Mouse (Mus musculus): Measurements from ENCODE around the gene Lig3. TPM values are rescaled to one million over a fixed set of nuclear protein-coding genes. Genes with fewer than 3 reads are reported as not detected.

Lig3 gene
- polyA plus RNA-seq (2012; fragmentation: generic; extraction: Trizol), result 14.7 TPM
- long read RNA-seq, experiment 1, full-length matches to known transcripts, result 2 of 9 reads
- long read RNA-seq, experiment 1, partial matches to known transcripts, result 2 of 9 reads
- long read RNA-seq, experiment 1, other reads (novel, unspliced or antisense), result 5 of 9 reads
- long read RNA-seq, experiment 2, full-length matches to known transcripts, result 120 of 148 reads
- long read RNA-seq, experiment 2, partial matches to known transcripts, result 12 of 148 reads
- long read RNA-seq, experiment 2, other reads (novel, unspliced or antisense), result 16 of 148 reads

DNA sequence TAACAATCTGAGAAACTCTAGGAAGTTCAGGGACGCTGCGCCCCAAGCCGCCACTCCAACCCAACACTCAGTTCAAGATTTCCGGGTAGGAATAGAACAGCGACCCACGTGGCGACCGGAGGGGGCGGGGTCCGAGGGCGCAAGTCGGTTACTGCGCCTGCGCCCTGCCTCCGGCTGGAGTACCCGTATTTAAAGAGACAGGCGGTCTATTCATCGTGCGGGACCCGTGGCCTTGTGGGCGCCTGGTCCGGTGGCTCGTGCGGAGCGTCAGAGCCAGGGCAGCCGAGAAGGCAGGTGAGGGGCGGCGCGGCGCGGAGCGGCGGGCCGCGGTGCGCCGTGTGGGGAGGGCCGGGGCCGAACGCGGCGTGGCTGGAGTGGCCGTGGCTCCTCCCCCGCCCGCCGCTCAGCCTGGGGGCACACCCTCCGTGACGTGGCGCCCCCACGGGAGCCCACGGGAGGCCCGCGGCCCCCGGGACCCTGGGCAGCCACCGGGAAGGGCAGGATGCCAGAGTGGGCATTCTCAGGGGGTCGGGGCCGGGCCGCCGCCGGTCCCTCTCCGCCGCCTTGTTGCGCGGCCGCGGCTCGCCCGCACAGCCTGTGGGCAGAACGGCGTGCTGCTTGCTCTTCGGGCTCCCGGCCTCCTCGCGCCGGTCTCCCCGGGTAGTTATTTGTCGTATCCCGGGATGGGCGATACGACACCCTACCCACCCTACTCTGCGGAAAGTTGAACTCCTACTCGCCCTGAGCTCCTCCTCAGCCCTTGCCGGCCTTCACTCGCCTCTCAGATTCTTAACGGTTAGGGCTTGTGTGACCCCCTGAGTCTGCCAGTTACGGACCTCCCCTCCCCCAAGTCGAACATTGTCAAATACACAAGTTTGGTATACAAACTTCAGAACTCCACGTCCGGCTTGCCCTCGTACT lies at the start of gene Lig3:
TSS of gene Lig3 (plus strand) at position 126 of the 921 bp plus-strand sequence.
- Histone ChIP-seq H3K4me3 (ENCODE audit: insufficient read depth, poor library complexity, severe bottlenecking) (peak within 1 kb of the TSS; percentile 90), H3K79me3 (ENCODE audit: low read depth) (peaks cover 26% of the 10 kb centered on the region), H3K27me3 (ENCODE audit: control insufficient read depth, insufficient read depth, insufficient read length) (no peaks in the 10 kb centered on the region), H3ac (ENCODE audit: control insufficient read depth, insufficient read length, low read depth) (peak within 1 kb of the TSS; percentile 100), H3K36me3 (ENCODE audit: control insufficient read depth, insufficient read depth) (peaks cover 30% of the 10 kb centered on the region), H3K79me2 (ENCODE audit: control insufficient read depth, insufficient read depth) (peaks cover 58% of the 10 kb centered on the region)
- TF ChIP-seq MAX (IDR thresholded peaks at IDR 0.05), result peak; percentile 97
- TF ChIP-seq FOSL1 (IDR thresholded peaks at IDR 0.05; ENCODE audit: insufficient read depth, low read length, poor library complexity, severe bottlenecking), result no peak
- TF ChIP-seq MYOG (IDR thresholded peaks at IDR 0.05; ENCODE audit: control insufficient read depth, extremely low read depth, insufficient read length), result no peak
- TF ChIP-seq CTCF (IDR thresholded peaks at IDR 0.05; ENCODE audit: control insufficient read depth, insufficient read depth, insufficient read length), result no peak
- TF ChIP-seq MYOD1 (IDR thresholded peaks at IDR 0.05; ENCODE audit: control insufficient read depth, insufficient read length, low read depth), result no peak
- no peak for TF ChIP-seq CEBPB (IDR thresholded peaks at IDR 0.05; ENCODE audit: low read depth)
- TF ChIP-seq USF1 (IDR thresholded peaks at IDR 0.05; ENCODE audit: low read depth), result peak; percentile 80

DNA sequence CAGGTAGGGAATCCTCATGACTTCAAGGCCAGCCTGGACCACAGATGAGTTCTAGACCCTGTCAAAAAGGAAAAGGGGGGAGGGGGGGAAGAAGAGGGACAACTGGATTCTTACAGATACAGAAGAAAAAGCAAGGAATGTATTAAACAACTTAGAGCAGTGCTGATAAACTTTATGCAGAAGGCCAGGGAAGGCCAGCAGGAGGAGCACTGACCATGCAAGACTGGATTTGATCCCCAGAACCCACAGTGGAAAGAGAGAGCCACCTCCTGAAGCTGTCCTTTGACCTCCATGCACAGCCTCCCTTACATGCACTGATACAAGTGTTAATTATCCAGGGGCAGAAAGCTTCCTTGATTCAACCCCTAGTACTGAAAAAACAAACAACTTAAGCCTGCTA lies 46.7 kb upstream of the Lig3 start:
- no peaks in the 10 kb centered on the region for H3K36me3 ChIP-seq (ENCODE audit: control insufficient read depth, insufficient read depth)
- H3K79me3 ChIP-seq (ENCODE audit: low read depth), result no peaks in the 10 kb centered on the region
- no peak for TF ChIP-seq USF1 (IDR thresholded peaks at IDR 0.05; ENCODE audit: low read depth)
- TF ChIP-seq CTCF (IDR thresholded peaks at IDR 0.05; ENCODE audit: control insufficient read depth, insufficient read depth, insufficient read length), result no peak
- TF ChIP-seq FOSL1 (IDR thresholded peaks at IDR 0.05; ENCODE audit: insufficient read depth, low read length, poor library complexity, severe bottlenecking), result no peak
- TF ChIP-seq MAX (IDR thresholded peaks at IDR 0.05), result no peak
- TF ChIP-seq CEBPB (IDR thresholded peaks at IDR 0.05; ENCODE audit: low read depth), result no peak
- TF ChIP-seq MYOD1 (IDR thresholded peaks at IDR 0.05; ENCODE audit: control insufficient read depth, insufficient read length, low read depth), result no peak
- no peak for TF ChIP-seq MYOG (IDR thresholded peaks at IDR 0.05; ENCODE audit: control insufficient read depth, extremely low read depth, insufficient read length)
- no peaks in the 10 kb centered on the region for H3K79me2 ChIP-seq (ENCODE audit: control insufficient read depth, insufficient read depth)
- H3K4me3 ChIP-seq (ENCODE audit: insufficient read depth, poor library complexity, severe bottlenecking), result no peak overlapping the region
- no peak overlapping the region for H3ac ChIP-seq (ENCODE audit: control insufficient read depth, insufficient read length, low read depth)
- peaks cover 9% of the 10 kb centered on the region for H3K27me3 ChIP-seq (ENCODE audit: control insufficient read depth, insufficient read depth, insufficient read length)

DNA sequence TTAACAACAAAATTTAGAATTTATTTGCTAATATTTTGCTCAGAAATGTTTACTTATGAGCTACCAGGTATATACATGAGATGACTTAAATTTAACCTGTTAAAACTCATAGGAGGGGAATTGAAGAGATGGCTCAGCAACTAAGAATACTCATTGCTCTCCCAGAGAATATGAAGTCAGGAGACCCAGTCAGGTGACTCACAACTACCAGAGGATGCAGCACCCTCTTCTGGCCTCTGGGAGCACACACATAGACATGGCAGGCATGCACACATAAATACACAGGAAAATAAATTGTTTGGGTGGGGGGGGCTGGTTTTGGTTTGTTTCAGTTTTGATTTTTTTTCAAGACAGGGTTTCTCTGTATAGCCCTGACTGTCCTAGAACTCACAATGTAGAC lies 41.9 kb upstream of the Lig3 start:
- H3ac ChIP-seq (ENCODE audit: control insufficient read depth, insufficient read length, low read depth), result no peak overlapping the region
- TF ChIP-seq MYOD1 (IDR thresholded peaks at IDR 0.05; ENCODE audit: control insufficient read depth, insufficient read length, low read depth) (no peak), USF1 (IDR thresholded peaks at IDR 0.05; ENCODE audit: low read depth) (peak; percentile 7)
- H3K79me2 ChIP-seq (ENCODE audit: control insufficient read depth, insufficient read depth), result no peaks in the 10 kb centered on the region
- H3K4me3 ChIP-seq (ENCODE audit: insufficient read depth, poor library complexity, severe bottlenecking), result no peak overlapping the region
- no peaks in the 10 kb centered on the region for H3K36me3 ChIP-seq (ENCODE audit: control insufficient read depth, insufficient read depth)
- peaks cover 7% of the 10 kb centered on the region for H3K27me3 ChIP-seq (ENCODE audit: control insufficient read depth, insufficient read depth, insufficient read length)
- no peaks in the 10 kb centered on the region for H3K79me3 ChIP-seq (ENCODE audit: low read depth)

DNA sequence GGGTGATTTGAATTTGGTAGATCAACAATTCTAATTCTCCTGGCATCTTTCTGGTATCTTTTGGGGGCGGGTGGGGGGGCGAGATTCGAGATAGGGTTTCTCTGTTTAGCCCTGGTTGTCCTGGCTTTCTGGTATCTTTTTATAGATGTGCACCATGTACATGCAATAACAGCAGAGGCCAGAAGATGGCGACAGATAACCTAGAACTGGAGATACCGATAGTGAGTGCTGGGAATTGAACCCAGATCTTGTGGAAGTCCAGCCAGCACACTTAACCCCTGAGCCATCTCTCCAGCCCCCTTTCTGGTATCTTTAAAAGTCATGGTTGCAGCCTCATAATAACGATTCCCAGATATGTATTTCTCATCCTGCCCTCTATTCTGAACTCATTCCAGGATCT lies 34.8 kb upstream of the Lig3 start:
- Histone ChIP-seq H3K79me3 (ENCODE audit: low read depth) (no peaks in the 10 kb centered on the region), H3K27me3 (ENCODE audit: control insufficient read depth, insufficient read depth, insufficient read length) (peaks cover 13% of the 10 kb centered on the region), H3K36me3 (ENCODE audit: control insufficient read depth, insufficient read depth) (no peaks in the 10 kb centered on the region), H3K79me2 (ENCODE audit: control insufficient read depth, insufficient read depth) (no peaks in the 10 kb centered on the region), H3K4me3 (ENCODE audit: insufficient read depth, poor library complexity, severe bottlenecking) (no peak overlapping the region), H3ac (ENCODE audit: control insufficient read depth, insufficient read length, low read depth) (no peak overlapping the region)
- TF ChIP-seq MYOG (IDR thresholded peaks at IDR 0.05; ENCODE audit: control insufficient read depth, extremely low read depth, insufficient read length) (no peak), FOSL1 (IDR thresholded peaks at IDR 0.05; ENCODE audit: insufficient read depth, low read length, poor library complexity, severe bottlenecking) (no peak), MAX (IDR thresholded peaks at IDR 0.05) (no peak), CTCF (IDR thresholded peaks at IDR 0.05; ENCODE audit: control insufficient read depth, insufficient read depth, insufficient read length) (peak; percentile 23), CEBPB (IDR thresholded peaks at IDR 0.05; ENCODE audit: low read depth) (no peak)

DNA sequence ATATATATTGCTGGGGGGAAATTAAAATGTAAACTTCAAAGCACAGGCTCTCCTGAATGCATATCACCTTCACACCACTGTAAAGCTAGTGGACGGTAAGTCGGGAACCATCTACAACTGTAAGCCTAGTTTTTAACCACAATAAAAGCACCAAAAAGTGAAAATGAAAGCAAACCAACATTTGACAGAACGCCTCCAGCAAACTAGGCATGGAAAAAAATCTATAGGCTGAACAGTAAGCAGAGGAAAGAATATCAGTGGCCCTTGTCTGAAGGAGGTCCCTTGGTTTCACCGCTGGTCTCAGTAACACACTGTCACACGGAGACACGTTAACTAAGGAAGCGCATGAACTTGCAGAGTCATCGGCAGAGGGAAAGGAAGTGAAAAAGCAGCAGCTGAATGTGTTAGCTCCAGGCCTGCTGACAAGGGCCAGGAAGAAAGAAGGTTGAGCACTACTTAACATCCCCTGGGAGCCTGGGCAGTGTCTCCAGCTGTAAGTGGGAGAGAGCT lies 34.0 kb upstream of the Lig3 start:
- TF ChIP-seq MYOD1 (IDR thresholded peaks at IDR 0.05; ENCODE audit: control insufficient read depth, insufficient read length, low read depth) (no peak), MAX (IDR thresholded peaks at IDR 0.05) (no peak), FOSL1 (IDR thresholded peaks at IDR 0.05; ENCODE audit: insufficient read depth, low read length, poor library complexity, severe bottlenecking) (no peak), CEBPB (IDR thresholded peaks at IDR 0.05; ENCODE audit: low read depth) (no peak), CTCF (IDR thresholded peaks at IDR 0.05; ENCODE audit: control insufficient read depth, insufficient read depth, insufficient read length) (no peak), USF1 (IDR thresholded peaks at IDR 0.05; ENCODE audit: low read depth) (no peak), MYOG (IDR thresholded peaks at IDR 0.05; ENCODE audit: control insufficient read depth, extremely low read depth, insufficient read length) (no peak)

More for the DNA sequence above, 34.0 kb upstream of the Lig3 start:
- no peak overlapping the region for H3ac ChIP-seq (ENCODE audit: control insufficient read depth, insufficient read length, low read depth)
- no peaks in the 10 kb centered on the region for H3K79me3 ChIP-seq (ENCODE audit: low read depth)
- no peaks in the 10 kb centered on the region for H3K36me3 ChIP-seq (ENCODE audit: control insufficient read depth, insufficient read depth)
- H3K4me3 ChIP-seq (ENCODE audit: insufficient read depth, poor library complexity, severe bottlenecking), result no peak overlapping the region
- H3K27me3 ChIP-seq (ENCODE audit: control insufficient read depth, insufficient read depth, insufficient read length), result peaks cover 13% of the 10 kb centered on the region
- no peaks in the 10 kb centered on the region for H3K79me2 ChIP-seq (ENCODE audit: control insufficient read depth, insufficient read depth)
